Mouse (Mus musculus) adrenal gland, adult (tissue): ENCODE measurements around the gene Gm10999.
"Not testable (repeated sequence)": the region's sequence is repeated elsewhere in the genome, so short reads cannot be mapped to it uniquely, and the experiment has no call there.

Experiments
- DNase-seq, 2 experiments: peaks; one replicate each; pipeline ENCODE4 v3.0.0; 2022 to 2023; ENCODE audit warnings: low spot score in 1 of 2; ENCODE audit not compliant: inconsistent age in 2 of 2

Gm10999 gene

DNA sequence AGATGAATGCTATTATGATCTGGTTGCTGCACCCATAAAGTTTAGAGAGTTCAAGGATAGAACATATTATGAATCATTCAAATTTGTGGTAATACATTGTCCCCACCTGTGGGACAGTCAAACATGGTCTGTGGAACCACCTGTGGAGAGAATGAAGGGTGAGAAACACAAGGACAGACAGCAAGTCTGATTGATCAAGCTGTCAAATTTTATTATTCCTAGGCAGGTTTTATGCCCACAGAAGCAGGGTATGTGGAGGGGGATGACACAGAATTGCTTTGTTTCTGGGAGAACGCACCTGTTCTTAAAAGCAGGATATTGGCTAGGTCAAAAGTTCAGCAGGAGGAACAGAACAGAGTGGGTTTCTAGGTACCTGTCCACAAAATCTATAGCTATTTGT is at the start of gene Gm10999:
Gm10999 (minus strand) TSS at position 101 of the 400 bp plus-strand sequence.
- DNase-seq = no peak

DNA sequence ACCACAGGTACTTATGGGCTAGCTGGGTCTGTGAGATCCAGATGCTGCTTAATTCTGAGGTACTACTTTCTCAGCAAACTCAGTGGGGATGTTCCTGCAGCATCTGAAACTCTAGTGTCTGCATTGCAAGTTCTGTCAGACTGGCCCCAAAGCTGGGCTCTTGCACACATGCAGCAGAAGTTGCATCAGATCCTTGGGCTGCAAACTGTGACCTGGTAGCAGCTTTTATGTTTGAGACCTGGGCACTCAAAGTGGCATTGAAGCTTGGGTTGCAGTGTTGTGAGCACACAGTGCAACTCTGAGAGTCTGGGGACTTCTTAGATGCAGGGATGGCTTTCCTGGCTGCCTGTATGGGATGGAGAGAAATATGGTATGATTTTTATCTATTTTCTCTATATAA is 2.0 kb upstream of the Gm10999 start:
- no peak for DNase-seq

- DNase-seq = not testable (repeated sequence)
These were observed 15.7 kb downstream of the Gm10999 start for GRCm38 (mm10) chr8:129115761-129116160.
